Mouse (Mus musculus) cerebellum, adult 11 months (tissue): ENCODE data around the gene Msi2.

ENCODE experiments used
- DNase-seq: peaks from one replicate; pipeline ENCODE4 v3.0.0; 2022

Msi2 gene

DNA sequence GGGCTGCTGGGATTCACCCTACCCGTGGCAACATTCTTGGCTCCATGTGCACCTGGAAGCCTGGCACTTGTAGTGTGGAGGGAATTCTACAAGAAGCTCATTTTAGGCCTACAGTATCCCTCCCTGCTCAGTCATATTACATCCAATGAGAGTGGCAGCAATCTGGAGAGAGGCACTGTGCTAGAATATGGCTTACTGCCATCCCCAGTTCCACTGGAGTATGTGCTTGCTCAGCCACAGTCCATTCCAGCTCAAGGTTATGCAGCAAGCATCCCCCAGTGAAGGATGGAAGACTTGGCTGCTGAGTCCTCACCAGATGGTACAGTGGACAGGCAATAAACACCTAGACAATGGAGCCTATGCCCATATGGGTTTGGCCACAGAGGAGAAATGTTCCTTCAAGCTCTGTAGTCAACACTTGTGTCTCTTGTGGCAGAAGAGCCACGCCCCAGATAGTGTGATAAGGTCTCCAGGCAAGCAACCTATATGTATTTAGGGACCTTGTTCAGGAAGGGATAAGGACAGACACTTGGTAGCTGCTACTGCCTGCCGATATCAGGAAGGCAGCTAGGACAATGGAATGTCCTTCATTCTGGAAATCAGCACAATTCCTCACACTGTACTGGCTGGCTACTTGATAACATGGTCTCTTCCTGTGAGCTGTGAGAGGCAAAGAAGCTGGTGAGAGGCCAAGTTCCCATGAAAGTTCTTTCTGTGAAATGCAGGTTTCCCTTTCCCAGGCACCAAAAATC is 366.4 kb downstream of the Msi2 start:
- DNase-seq, result peak; percentile 38

- DNase-seq, result peak; percentile 62
Observed at GRCm38 (mm10) chr11:88348690-88349089, 369.6 kb downstream of the Msi2 start.

DNA sequence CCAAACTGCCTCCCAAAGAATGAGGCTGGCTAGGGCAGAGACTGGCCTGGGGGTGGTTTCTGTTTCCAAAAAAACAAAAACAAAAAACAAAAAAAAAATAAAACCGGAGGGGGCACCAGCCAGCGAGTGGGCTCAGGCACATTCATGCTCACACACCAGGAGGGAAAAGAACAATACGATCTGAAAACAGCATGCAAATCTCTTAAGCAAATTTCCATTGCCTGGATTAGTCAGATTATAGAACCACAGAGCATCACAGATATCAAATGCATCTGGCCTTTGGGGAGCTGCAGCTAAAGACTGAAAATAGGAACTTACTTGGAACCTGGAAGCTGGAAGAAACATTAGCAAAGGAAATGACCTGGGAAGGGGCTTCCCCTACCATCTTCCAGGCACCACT is 370.3 kb downstream of the Msi2 start:
- DNase-seq, result no peak

DNA sequence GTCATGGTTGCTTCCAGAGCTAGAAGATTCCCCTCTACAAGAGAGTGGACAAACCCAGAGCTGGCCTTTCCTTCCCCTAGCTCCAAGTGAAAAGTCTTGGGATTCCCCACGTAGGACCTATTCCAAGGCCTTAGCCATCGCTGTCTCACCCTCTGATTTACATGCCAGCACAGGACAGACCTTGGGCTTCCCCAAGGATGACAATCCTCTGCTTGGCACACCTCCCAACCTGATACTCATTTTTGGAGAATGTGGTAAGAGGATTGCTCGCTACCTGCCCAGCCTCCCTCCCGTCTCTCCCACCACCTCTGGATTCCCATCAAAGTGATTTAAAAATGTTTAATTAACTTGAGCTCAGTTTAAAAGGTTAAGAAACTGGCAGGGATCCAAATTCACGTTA is 372.2 kb downstream of the Msi2 start:
- no peak for DNase-seq

DNA sequence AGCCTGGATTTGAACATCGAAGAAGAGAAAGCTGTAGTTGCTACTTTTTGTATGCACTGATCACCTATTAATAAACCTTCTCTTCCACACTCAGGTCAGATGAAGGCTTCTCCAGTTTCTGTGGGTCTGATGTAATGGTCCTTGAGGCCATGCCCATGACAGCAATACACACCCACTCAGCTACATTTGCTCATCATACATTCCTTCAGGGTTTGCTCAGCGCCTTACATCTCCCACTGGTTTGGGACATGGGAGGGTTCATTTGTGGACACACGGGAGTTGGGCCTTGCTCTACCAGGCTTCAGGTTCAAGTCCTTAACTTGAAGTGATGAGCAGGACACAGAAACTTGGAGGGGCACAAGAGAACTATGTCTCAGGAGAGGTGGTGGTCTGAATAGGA is 380.4 kb downstream of the Msi2 start:
- DNase-seq, result no peak

GRCm38 (mm10) chr11:88334893-88335292 is 383.4 kb downstream of the Msi2 start:
- DNase-seq, result no peak

- DNase-seq, result no peak
Observed at GRCm38 (mm10) chr11:88332309-88332934, 385.9 kb downstream of the Msi2 start.

GRCm38 (mm10) chr11:88331722-88332121 is 386.6 kb downstream of the Msi2 start:
- no peak for DNase-seq

DNA sequence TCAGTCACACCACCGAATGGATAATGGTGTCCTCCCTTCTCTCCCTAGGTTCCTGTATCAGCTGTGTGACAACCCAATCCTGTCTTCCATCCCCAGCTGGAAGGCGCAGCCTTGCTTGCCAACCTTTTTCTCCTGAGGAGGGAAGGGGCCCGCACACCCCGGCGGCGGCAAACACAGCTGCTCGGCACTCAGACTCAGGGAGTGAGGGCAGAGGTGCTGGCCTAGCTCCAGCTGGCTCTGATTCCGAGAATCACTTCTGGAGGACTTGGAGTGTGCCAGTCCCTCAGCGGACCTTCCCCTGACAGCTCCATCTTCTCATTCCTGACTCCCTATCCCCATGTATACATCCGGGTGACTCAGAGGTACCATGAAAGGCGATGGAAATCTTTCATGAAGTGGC is 387.5 kb downstream of the Msi2 start:
- DNase-seq, result no peak

DNA sequence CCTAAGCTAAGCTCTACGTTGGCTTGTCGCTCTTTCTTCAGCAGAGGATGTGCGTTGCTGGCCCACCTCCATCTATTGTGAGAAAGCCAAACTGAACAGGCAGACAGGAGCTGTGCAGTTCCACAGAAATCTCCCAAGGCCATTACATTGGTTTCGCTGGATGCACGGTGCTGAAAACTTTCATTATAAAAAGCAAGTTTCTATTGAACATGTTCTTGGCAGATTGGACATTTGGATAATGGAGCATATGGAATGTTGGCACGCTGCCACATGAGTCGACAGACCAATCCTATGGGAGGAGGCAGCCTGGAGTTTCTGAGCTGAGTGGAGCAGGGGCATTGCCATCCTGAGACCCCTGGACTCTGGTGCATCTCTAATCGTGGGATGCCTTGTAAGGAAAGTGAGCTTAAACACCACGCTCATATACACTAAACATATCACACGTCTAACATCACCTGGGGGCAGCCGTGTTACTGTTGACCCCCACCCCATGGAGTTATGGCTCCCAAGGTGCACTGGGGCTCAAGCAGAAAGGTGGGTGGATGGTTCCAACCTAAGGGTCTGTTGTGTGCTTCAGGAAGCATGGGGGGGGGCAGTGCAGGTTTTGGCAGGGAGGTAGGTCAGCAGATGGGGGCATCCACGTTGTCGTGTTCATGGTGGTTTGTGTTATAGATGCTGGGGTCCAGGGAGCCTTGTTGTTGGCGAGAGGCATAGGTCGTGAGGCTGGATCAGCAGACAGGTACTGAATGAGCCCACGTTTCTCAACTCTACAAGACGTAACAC is 389.3 kb downstream of the Msi2 start:
- no peak for DNase-seq

GRCm38 (mm10) chr11:88327016-88327415 is 391.3 kb downstream of the Msi2 start:
- DNase-seq, result no peak

- DNase-seq, result no peak
Observed at GRCm38 (mm10) chr11:88318850-88319249, 399.5 kb downstream of the Msi2 start.

DNA sequence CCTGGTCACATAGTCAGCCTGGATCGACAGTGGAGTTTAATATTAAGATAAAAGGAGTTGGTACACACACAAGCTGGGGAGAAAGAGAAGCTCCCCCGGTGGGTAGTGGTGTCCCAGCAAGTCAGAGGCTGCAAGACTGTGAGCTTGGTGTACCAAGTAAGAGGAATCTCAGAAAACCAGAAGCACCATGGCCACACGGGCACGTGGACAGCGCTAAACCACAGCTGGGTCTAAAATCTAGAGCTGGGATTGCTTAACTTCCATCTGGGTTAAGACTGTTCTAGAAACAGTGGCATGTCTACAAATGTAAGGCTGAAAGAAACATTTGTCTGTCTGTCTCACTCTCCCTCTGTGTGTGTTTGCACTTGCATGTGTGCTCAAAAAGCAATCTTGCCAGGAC is 402.9 kb downstream of the Msi2 start:
- DNase-seq, result no peak

GRCm38 (mm10) chr11:88314471-88314870 is 403.8 kb downstream of the Msi2 start:
- DNase-seq, result no peak

DNA sequence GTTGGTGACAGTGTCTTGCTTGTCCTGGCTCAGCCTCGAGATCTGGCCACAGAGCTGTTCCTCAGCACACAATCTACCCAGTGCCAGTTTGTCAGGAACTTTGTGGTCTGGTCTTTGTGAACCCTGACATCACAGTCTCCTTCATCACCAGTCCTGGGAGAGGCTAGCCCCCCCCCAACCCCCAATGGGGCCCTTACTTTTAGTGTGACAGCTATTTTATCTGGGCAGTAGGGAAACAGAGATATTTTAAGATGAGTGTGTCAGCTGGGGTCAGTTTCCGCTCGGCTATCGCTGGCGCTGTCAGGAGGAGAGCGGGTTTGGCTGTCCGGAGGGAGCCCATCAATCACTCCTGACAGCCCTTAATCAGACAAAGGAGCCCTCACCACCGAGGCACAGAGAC is 404.8 kb downstream of the Msi2 start:
- DNase-seq, result no peak

GRCm38 (mm10) chr11:88311606-88312005 is 406.7 kb downstream of the Msi2 start:
- DNase-seq, result no peak

- DNase-seq, result peak; percentile 30
Observed at GRCm38 (mm10) chr11:88310773-88311172, 407.5 kb downstream of the Msi2 start.

- no peak for DNase-seq
Observed at GRCm38 (mm10) chr11:88309059-88309700, 409.1 kb downstream of the Msi2 start.

- no peak for DNase-seq
Observed at GRCm38 (mm10) chr11:88307616-88308543, 410.4 kb downstream of the Msi2 start.

GRCm38 (mm10) chr11:88305759-88306158 is 412.6 kb downstream of the Msi2 start:
- no peak for DNase-seq

GRCm38 (mm10) chr11:88301619-88302018 is 416.7 kb downstream of the Msi2 start:
- no peak for DNase-seq

DNA sequence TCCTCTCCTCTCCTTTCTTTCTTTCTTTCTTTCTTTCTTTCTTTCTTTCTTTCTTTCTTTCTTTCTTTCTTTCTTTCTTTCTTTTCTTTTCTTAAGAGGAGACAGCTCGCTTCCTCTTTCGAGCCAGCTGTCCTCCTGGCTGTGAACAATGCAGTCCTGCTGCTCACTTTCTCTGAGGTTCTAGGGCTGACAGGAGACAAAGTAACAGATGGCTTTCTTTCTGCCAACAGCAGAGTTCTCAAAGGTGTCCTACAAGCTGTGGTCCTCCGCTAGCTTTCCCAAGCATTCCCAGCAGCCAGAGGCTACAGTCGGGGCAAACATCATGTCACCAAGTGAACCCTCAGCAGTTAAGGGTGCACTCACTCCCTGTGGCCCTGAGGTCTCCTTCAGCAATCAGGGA is 419.0 kb downstream of the Msi2 start:
- no peak for DNase-seq
